Mouse (Mus musculus): Measurements from ENCODE around the gene B430218F22Rik.
"Not testable (repeated sequence)": the region's sequence is repeated elsewhere in the genome, so short reads cannot be mapped to it uniquely, and the experiment has no call there.

The B430218F22Rik gene

GRCm38 (mm10) chr13:118386511-118387447, at the start of gene B430218F22Rik, which contains the start of gene Mrps30:
Gene B430218F22Rik (plus strand): TSS chr13:118386630.
Gene Mrps30 (minus strand): TSS chr13:118387252.
- DNase-seq (ENCODE audit: low spot score in 2 of 2) = peak; percentile 92 to 93

DNA sequence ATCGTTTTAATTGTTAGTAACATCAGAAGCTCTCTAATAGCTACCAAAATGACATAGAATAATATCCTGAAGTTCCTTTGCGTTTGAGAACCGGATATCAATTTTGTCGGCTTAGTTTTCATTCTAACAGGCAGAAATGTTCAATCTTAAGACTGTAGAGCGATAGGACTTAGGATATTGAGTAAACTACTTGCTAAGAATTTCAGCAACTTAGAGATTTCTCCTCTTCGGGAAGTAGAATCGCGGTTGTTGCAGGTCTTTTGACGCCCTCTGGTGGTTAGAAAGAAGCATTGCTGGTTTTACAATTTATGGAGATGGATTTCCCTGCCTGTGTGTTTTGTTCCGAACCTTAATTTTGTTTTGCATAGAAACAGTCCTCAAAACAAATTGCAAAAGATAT, 36.2 kb upstream of the B430218F22Rik start:
- DNase-seq (ENCODE audit: low spot score in 2 of 2) = no peak

DNA sequence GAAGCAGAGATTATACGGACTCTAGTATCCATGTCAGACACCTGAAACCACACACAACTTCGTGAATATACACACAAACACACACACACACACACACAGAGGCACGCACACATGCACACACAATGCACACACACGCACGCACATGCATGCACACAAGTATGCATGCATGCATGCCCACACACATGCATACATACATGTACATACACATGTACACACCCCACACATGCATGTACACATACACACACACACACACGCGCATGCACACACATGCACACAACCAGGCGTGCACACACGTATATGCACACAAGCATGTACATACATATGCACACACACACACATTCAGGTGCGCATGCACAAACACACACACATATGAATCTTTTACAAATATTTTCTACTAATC, 35.6 kb upstream of the B430218F22Rik start:
- no peak for DNase-seq (ENCODE audit: low spot score in 2 of 2)

DNA sequence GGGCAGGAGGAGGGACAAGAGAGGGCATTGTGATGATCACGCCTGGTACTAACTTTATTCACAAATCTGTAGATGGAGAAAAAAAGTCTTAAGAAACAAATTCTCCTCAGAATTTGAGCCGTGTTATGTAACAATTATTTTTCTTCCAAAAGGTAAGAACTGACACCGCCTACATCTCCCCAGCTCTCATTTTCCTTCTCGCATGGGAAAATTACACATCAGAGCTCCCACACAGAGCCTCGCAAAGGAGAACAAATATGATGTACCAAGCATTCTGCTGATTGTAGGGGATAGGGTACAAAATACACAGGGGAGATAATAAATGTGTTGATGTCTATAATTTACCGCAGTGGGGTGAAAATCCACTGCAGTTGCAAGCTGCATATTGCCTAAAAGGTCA, 23.1 kb upstream of the B430218F22Rik start:
- no peak for DNase-seq (ENCODE audit: low spot score in 2 of 2)

DNA sequence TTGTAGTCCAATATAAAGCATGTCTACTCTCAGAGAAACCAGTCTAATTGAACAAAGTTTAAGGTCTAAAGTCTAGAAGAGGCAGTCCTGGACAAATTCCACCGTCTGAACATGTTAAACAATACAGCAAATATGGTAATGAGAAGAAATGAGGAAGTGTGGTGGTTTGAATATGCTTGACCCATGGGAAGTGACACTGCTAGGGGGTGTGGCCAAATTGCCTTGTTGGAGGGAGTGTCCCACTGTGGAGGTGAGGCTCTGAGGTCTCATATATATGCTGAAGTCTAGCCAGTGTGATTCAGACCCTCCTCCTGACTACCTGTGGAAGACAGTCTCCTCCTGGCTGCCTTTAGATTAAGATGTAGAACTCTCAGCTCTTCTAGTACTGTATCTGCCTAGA, 20.7 kb upstream of the B430218F22Rik start:
- DNase-seq (ENCODE audit: low spot score in 2 of 2) = no peak

DNA sequence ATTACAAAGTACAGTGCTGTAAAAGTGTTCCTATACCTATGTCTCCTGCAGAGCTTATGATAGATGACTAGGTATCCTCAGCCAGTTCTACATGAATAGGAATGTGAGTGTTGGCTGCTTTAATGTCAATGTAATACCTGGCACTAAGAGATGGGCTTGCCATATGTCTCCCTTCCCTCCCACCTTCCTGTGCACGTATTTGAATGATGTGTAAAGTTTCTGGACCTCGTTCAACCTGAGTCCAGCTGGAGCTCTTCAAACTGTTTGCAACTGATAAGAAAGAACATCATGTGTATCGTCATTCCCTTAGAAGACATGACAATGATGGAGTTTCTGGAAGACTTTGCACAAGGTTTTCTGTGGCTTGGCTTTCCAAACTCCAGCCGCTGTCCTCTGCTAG, 13.6 kb upstream of the B430218F22Rik start:
- no peak for DNase-seq (ENCODE audit: low spot score in 2 of 2)

GRCm38 (mm10) chr13:118379155-118379554, 7.3 kb upstream of the B430218F22Rik start:
- peak in 1 of 2 experiments; percentile 14 for DNase-seq (ENCODE audit: low spot score in 2 of 2)

DNA sequence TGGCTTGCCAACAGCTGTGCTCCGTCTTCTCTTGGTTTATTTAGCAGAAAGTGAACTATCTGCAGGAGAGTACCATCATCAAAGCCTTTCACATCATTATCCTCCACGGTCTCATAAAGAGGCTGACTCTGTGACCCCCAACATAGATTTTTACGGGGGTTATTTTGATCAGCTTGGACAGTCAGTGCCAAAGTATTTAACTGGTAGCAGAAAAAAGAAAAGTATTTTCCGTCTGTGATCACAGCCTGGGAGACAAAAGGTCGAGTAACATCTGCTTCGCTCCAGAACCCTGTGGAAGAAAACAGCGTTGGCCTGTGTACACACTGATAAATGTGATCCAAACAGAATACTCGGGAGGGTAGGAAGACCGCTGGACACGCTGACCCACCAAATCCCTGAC, 6.0 kb upstream of the B430218F22Rik start:
- no peak for DNase-seq (ENCODE audit: low spot score in 2 of 2)

GRCm38 (mm10) chr13:118387448-118387801, 995 bp downstream of the B430218F22Rik start:
- not testable (repeated sequence) for DNase-seq (ENCODE audit: low spot score in 2 of 2)

GRCm38 (mm10) chr13:118395803-118396202, 9.4 kb downstream of the B430218F22Rik start:
- no peak for DNase-seq (ENCODE audit: low spot score in 2 of 2)

- no peak for DNase-seq (ENCODE audit: low spot score in 2 of 2)
Observed at GRCm38 (mm10) chr13:118400340-118400739, 13.9 kb downstream of the B430218F22Rik start.

- DNase-seq (ENCODE audit: low spot score in 2 of 2) = no peak
Observed at GRCm38 (mm10) chr13:118403544-118403943, 17.1 kb downstream of the B430218F22Rik start.

- DNase-seq (ENCODE audit: low spot score in 2 of 2) = no peak
Observed at GRCm38 (mm10) chr13:118411297-118411992, 25.0 kb downstream of the B430218F22Rik start.

DNA sequence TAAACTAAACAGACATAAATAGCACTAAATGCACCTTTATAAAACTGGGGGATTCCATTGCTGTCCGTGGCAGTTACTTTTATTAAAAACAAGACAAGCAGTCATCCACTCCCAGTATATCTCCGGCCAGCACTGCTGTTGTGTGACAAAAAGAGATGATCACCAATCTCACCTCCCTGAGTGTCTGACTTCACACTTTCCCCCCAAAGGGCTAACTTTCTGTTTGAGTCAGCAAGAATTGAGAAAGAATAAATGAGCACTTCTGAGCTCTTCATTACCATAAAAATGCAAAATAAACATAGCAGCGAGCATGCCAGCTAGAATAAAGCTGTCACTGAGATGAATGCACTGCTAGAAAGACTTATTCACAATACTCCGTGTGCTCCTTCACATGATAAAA, 31.7 kb downstream of the B430218F22Rik start:
- DNase-seq (ENCODE audit: low spot score in 2 of 2) = no peak

- DNase-seq (ENCODE audit: low spot score in 2 of 2) = no peak
Observed at GRCm38 (mm10) chr13:118420408-118420807, 34.0 kb downstream of the B430218F22Rik start.

- DNase-seq (ENCODE audit: low spot score in 2 of 2) = no peak
Observed at GRCm38 (mm10) chr13:118420847-118421246, 34.4 kb downstream of the B430218F22Rik start.

All from heart, adult 9 months (tissue).